Mouse (Mus musculus) monocyte, adult 5-6 weeks (primary cell): ENCODE measurements around the gene Hhex. TPM values are rescaled to one million over a fixed set of nuclear protein-coding genes. Genes with fewer than 3 reads are reported as not detected.

Experiments
- ATAC-seq: fragments of 153-309, 156-312 bp; replicated peaks from 2 replicates; pipeline ENCODE4 v1.8.0; 2017; ENCODE audit warnings: mild to moderate bottlenecking; ENCODE audit not compliant: low TSS enrichment, insufficient number of reproducible peaks, severe bottlenecking, poor library complexity, low FRiP score
- total RNA-seq: library from RNA; stranded (forward); fragments of 200-1000, 200-491, 200-594 nt; gene quantifications from 3 replicates; pipeline ENCODE4 v1.2.3, GENCODE M21; 2017

Gene Hhex
- 52.2 to 59.3 TPM (median 53.1 TPM) in 3 replicates for total RNA-seq

- ATAC-seq, result peak; percentile 51
Measured at GRCm38 (mm10) chr19:37434263-37434951, at the start of gene Hhex. Hhex (plus strand) TSS chr19:37434810.

DNA sequence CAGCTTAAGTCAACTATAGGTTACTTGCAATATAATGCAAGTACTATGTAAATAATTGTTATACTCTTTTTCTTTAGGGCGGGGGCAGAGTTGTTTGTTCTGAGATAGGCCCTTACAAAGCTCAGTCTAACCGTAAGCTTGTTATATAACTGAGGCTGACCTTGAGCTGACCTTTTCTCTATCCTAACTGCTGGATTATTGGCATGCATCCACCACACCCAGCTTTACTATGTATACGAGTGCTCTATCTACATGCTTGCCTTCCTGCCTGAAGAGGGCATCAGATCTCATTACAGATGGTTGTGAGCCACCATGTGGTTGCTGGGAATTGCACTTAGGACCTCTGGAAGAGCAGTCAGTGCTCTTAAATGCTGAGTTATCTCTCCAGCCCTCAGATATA, 48.5 kb upstream of the Hhex start:
- no peak for ATAC-seq

DNA sequence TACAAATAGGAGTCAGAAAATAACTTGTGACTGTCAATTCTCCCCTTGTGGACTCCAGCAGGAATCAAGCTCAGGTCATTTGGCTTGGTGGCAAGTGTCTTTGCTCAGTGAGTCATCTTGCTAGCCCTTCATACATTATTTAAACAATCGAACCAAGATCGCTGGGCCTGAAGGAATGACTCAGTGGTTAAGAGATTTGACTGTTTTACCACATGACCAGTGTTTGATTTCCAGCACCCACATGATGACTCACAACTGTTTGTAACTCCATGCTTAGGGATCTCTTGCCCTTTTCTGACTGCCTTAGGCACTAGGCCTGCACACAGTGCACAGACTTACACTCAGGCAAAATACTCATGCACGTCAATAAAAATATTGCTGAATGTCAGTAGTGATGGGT, 42.7 kb upstream of the Hhex start:
- no peak for ATAC-seq

DNA sequence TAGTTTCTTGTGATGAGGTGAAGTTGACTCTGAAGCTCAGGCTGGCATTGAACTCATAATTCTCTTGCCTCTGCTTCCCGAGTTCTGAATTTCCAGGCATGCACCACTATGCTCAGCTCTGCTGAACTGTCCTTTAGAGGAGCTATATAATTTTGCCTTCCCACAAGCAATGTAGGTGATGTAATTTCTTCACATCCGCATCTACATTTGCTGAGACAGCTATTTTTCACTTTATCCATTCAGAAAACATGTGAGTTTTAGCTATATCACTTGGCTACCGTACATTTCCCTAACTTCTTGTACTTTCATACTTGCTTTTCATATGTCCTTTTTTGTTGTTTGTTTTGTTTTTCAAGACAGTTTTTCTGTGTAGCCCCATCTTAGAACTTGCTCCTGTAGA, 38.3 kb upstream of the Hhex start:
- no peak for ATAC-seq

GRCm38 (mm10) chr19:37400936-37401335, 33.7 kb upstream of the Hhex start:
- no peak for ATAC-seq

GRCm38 (mm10) chr19:37418294-37418693, 16.3 kb upstream of the Hhex start:
- ATAC-seq, result peak; percentile 75

GRCm38 (mm10) chr19:37419613-37420012, 15.0 kb upstream of the Hhex start:
- ATAC-seq, result peak; percentile 89

DNA sequence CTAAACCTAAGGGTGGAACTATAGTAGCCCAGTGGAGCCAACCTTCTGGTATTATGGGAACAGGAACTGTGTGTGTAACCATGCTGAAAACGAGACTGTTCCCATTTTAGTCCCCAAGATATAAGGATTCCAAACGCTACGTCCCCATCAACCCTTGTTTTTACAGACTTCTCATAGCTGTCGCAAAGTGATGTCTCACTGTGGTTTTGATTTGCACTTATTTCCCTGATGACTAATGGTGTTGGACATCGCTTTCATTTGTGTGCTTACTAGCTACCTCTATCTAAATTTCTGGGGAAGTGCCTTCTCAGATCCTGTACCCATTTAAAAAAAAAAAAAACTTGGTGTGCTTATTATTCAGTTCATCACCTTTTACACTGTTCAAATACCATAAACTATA, 6.0 kb upstream of the Hhex start:
- peak; percentile 47 for ATAC-seq

DNA sequence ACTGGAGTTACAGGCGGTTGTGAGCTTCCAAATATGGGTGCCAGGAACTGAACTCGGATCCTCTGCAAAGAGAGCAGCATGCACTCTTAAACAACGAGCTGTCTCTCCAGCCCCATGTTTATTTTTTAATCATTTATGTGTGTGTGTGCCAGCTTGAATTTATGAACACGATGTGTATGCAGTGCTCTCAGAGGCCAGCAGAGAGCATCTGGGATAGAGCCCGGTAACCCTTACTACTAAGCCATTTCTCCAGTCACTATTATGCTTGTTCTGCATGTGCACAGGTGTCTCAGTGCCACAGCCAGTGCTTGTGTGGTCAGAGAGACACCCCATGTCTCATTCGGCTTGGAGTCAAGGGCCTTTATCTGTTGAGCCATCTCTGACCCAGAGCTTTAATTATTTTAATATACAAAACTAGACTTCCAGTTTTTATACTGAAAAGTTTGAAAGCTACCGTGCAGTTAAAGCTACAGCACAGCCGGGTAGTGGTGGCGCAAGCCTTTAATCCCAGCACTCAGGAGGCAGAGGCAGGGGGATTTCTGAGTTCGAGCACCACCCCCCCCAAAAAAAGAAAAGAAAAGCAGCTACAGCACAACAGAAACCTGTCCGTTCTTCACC, 3.4 kb upstream of the Hhex start:
- no peak for ATAC-seq

DNA sequence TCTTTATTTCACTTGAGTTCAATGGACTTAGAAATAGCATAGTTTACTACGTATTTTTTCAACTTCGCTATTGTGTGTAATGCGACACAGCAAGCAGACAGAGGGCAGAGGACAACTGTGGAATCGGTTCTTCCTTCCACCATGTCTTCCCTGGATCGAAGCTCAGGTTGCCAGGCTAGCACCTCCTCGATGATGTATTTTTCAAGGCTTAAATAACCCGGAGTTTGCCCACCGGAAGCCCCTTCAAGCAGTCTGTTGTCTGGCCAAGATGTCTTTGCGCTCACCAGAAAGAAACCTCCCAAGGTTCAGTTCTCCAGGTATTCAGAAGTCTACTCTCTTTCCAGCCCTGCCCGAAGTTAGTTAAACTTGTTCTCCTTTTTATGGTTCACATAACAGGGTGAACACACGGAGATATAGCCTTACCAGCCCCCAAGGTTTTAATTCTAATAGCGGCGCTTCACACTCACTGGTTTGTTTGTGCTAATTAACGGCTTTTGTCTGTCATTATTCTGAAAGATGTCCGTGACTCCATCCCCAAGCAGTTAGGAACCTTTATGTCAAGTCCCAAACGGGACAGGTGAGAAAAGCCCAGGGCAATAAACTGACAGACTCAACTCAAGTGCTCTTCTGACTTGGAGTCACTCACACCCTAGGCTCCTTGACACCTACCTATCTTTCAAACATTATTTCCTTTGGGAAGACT, 1.6 kb upstream of the Hhex start:
- ATAC-seq, result no peak

DNA sequence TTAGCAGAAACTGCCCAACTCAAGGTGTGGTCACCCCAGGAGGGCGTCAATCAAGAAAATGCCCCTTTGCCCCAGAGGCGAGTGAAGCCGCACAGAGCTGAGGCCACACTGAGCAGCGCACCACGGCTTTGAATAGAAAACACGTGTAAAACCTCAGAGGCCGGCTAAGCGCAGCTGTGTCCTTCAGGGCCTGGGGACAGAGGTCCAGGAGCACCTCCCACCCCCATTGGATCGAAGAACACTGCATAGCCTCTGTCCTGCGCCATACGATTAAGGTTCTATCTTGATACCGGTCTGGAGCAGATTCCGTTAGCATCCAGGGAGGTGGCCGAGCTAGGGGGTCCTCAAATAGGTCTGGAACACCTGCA, 731 bp upstream of the Hhex start:
- ATAC-seq, result 0 out of 2 replicates have a peak, but pooled peaks have one; percentile 13

DNA sequence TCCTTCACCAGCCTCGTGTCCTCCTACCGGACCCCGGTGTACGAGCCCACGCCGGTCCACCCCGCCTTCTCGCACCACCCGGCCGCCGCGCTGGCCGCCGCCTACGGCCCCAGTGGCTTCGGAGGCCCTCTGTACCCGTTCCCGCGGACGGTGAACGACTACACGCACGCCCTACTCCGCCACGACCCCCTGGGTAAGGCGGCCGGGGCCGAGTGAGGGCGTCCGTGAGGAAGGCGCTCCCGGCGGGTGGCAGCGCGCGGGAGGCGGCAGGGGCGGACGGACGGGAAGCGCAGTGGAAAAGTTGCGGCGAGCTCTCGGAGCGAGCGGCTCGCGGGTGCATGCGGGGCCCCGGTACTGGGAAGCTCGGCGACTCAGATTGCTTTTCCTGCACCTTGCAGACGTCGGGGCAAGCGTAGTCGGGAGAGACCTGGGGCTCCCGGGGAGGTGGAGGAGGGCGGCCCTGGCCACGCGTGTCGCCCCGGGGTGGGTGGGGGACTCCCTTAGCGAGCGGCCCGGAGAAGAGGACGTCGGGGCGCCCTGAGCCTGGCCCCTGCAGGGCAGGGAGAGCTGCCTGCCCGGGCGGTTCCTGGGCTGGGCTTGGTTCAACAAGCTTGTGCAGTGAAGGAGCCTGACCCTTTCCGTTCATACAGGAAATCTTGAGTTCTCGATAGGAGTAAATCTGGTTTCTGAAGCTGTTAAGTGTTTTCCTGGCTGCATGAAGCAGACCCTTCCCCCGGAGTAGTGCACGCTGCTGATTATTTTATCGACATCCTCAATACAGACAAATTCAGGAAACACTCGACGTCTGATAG, 637 bp downstream of the Hhex start:
- ATAC-seq, result 0 out of 2 replicates have a peak, but pooled peaks have one; percentile 5

DNA sequence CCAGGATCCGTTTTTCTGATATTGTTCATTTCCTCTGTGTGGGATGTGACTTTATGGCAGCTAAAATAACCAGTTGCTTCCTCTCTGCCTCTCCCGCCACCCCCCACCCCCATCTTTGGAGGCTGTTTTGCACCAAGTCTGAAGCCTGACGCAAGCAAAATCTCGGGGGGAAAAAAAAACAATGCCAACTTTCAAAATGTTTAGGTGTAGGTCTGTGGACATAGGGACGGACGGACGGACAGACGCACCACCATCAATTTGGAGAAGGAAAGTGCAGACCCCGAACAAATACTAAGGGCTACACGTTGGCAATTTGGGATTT, 1.2 kb downstream of the Hhex start:
- 0 out of 2 replicates have a peak, but pooled peaks have one; percentile 5 for ATAC-seq

- peak; percentile 55 for ATAC-seq
Measured at GRCm38 (mm10) chr19:37436514-37437288, 2.1 kb downstream of the Hhex start.

DNA sequence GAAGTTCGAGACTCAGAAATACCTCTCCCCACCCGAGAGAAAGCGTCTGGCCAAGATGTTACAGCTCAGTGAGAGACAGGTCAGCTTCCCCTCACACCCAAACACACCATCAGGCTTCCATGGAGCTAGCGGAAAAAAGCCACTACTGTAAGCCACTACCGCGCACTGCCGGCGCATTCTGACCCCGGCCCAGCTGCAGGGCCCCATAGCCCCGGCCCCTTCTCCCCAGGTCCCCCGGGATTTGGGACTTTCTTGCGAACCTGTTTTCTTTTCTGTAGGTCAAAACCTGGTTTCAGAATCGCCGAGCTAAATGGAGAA, 2.6 kb downstream of the Hhex start:
- no peak for ATAC-seq

DNA sequence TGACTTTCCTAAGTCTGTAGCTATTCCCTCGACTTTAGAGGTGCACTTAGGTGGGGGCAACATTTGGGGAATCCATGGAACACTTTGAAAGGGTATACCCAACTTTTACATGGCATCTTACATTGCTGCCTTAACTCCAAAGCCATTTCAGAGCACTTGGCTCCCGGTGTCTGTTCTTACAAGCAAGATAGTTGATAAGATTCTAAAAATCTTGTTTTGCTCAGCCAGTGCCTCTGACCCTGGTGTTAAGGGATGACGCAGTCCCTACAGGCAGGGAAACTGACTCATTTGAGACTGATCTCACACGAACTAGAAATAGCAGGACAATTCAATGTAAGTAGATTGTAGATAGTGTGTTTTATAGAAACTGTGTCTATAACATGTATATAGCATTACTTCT, 5.6 kb downstream of the Hhex start:
- no peak for ATAC-seq

DNA sequence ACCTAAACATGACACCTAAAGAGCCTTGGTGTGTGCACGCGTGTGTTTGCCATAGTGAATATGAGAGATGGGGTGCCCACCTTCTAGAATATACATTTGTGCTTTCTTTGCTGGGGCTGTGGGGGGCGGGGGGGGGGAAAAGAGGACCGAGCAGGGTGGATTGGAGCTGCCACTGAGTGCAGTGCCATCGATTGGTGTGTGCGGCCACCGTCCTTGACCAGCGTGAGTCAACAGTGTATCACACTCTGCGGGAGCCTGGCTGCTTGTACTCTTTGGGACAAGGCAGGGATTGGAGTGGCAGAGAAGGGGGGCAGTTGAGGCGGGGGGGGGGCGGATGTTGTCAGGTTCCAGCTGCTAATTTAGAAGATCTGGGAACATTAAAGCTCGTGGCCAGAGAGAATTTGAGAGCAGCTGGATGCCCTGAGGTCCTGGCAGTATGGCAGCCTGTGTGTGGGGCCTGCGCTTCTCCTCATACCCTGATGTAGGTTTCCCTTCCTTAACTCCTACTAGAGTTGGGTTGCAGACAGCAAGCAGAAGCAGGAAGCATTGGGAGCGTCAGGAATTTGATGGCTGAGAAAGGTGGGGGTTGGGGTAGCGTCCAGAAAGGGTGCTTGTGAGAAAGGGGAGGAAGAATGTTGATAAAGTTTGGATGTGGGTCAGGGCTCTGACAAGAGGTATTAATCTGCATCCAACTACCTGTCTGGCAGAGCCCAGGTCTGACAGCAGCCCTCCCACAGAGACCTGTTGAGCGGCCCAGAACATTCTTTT, 6.3 kb downstream of the Hhex start:
- no peak for ATAC-seq
